Mouse (Mus musculus): ENCODE data around the gene Otogl.

DNA sequence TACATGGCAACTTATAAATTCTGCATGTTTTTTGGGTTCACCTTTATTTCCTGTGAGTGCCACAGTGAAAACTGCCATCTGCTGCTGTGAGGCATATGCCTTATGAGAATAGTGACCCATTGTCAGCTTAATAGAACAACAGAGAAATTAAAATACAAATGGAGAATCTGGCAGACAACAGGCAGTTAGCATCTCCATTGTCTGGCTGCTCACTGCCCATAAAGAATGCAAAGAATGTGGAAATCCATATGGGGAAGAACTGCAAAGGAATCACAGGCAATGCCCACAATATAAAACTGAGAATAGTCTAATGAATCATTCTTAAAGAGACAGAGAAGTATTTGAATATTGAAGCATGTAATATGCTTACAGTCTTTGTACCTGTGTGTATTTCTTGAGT is 177.6 kb downstream of the Otogl start:
- TF ChIP-seq CTCF (IDR thresholded peaks at IDR 0.05; ENCODE audit: low read depth, low read length) (no peak), GATA1 (IDR thresholded peaks at IDR 0.05; ENCODE audit: borderline replicate concordance, low read length) (no peak)

All from G1E (cell line).